Comparison of ENCODE assay signal across 13 mouse cellular contexts in genomic region chr8:91637684-91638083, GRCm38 (mm10).
DNase-seq lines count a peak whose midpoint lies in the region.
"Had no signal": no experiment of that assay in that cellular context is flagged by ENCODE, and none has a peak within 500 bp of the region (broad histone marks: within the 10 kb centered on the region; RNA-seq: fewer than 3 reads in every experiment).

No protein-coding gene starts in this region.

- peak; percentile 15 to 25 for DNase-seq in left cerebral cortex, adult 18-20 months (ENCODE audit: low spot score in 2 of 2)
- DNase-seq in left cerebral cortex, adult 11 months (ENCODE audit: low spot score), result no peak
- peak; percentile 45 for DNase-seq in brain, adult 2 months (ENCODE audit: low read depth, low spot score)
- peak; percentile 71 to 74 for DNase-seq in layer of hippocampus, adult 18-20 months (ENCODE audit: low spot score in 2 of 2)
- DNase-seq in layer of hippocampus, postnatal 36 days, result peak; percentile 58
- no peak for DNase-seq in thymus, postnatal 10 days (ENCODE audit: low spot score in 2 of 2)
- no peak for DNase-seq in cerebellum, adult 8-10 months
- DNase-seq: adrenal gland, postnatal 25 days; B cell, adult 2 months; cerebellum, adult 2 months; gastrocnemius, postnatal 36 days; left cerebral cortex, postnatal 4 days; liver had no signal

Comparison
In these comparisons a context has a peak if more than half of its experiments do, and no peak if none do; other contexts are left out.
1. DNase-seq: peak in left cerebral cortex, adult 18-20 months (2 of 2), brain, adult 2 months (single experiment), layer of hippocampus, adult 18-20 months (2 of 2) and layer of hippocampus, postnatal 36 days (2 of 2); none in left cerebral cortex, adult 11 months (single experiment), thymus, postnatal 10 days (0 of 2) and cerebellum, adult 8-10 months (single experiment).